Mouse (Mus musculus) midbrain, postnatal 0 days (tissue): ENCODE data around the gene Primpol. TPM values are rescaled to one million over a fixed set of nuclear protein-coding genes. Genes with fewer than 3 reads are reported as not detected.

Experiments used
- ATAC-seq: fragments of 200-750 bp; cut with Nextera tagmentation; 2 replicates; pipeline ENCODE4 v1.8.0; 2017; ENCODE audit warnings: moderate number of reproducible peaks, mild to moderate bottlenecking, moderate TSS enrichment, moderate library complexity; ENCODE audit not compliant: low FRiP score
- DNase-seq: peaks from one replicate; pipeline ENCODE4 v3.0.0-alpha.2; 2015; ENCODE audit warnings: low spot score
- H3K27ac ChIP-seq: fragments of 300-500 bp; sonication (generic); 2 replicates; pipeline ENCODE4 v1.5.1; 2014; ENCODE audit warnings: low read depth, mild to moderate bottlenecking, low read length, mixed read lengths
- H3K27me3 ChIP-seq: fragments of 300-500 bp; sonication (generic); 2 replicates; pipeline ENCODE4 v1.6.1; 2014; ENCODE audit warnings: low read length, control low read depth, mixed read lengths; ENCODE audit not compliant: insufficient read depth
- H3K36me3 ChIP-seq: fragments of 300-500 bp; sonication (generic); 2 replicates; pipeline ENCODE4 v1.6.1; 2014; ENCODE audit warnings: low read length, control low read depth, mixed read lengths; ENCODE audit not compliant: insufficient read depth
- H3K4me1 ChIP-seq: fragments of 300-500 bp; sonication (generic); 2 replicates; pipeline ENCODE4 v1.6.1; 2014; ENCODE audit warnings: mild to moderate bottlenecking, control low read depth, antibody characterized with exemption, low read length, mixed read lengths; ENCODE audit not compliant: insufficient read depth
- H3K4me2 ChIP-seq: fragments of 300-500 bp; sonication (generic); 2 replicates; pipeline ENCODE4 v1.6.1; 2014; ENCODE audit warnings: low read depth, mild to moderate bottlenecking, low read length, mixed read lengths; ENCODE audit not compliant: poor library complexity, severe bottlenecking
- H3K4me3 ChIP-seq: fragments of 300-500 bp; sonication (generic); 2 replicates; pipeline ENCODE4 v1.5.1; 2014; ENCODE audit warnings: low read depth, mild to moderate bottlenecking, low read length, moderate library complexity
- H3K9ac ChIP-seq: fragments of 300-500 bp; sonication (generic); replicated peaks from 2 replicates; pipeline ENCODE4 v1.6.1; 2014; ENCODE audit warnings: mild to moderate bottlenecking, low read length, moderate library complexity, mixed read lengths; ENCODE audit not compliant: poor library complexity, severe bottlenecking
- H3K9me3 ChIP-seq: fragments of 300-500 bp; sonication (generic); 2 replicates; pipeline ENCODE4 v1.6.1; 2016; ENCODE audit warnings: low read length, control low read depth
- CTCF ChIP-seq: IDR thresholded peaks from 2 replicates; pipeline ENCODE4 v1.5.1; 2016; ENCODE audit warnings: antibody characterized with exemption, mild to moderate bottlenecking
- WGBS: fragments of 180-500 bp; shearing (Covaris S2); extraction: QIAGEN DNeasy Blood & Tissue Kit; methylation state at CpG from one replicate; pipeline ENCODE4 v1.1.7; 2014; 5-methylcytosine and 5-hydroxymethylcytosine counted together
- polyA plus RNA-seq: library from polyadenylated mRNA; unstranded; fragments of >200 nt; fragmentation: Nextera tagmentation; extraction: Ambion mirVana; gene quantifications from 2 replicates; pipeline ENCODE4 v1.2.1, GENCODE M21; 2015
- total RNA-seq: library from RNA; depleted of rRNA; stranded (reverse); fragments of >200 nt; gene quantifications from 2 replicates; pipeline ENCODE4 v1.2.3, GENCODE M21; 2014; rRNA removed

Gene Primpol
- total RNA-seq (4.7 and 5.4 TPM in 2 replicates), polyA plus RNA-seq (3.9 and 4.6 TPM in 2 replicates)

DNA sequence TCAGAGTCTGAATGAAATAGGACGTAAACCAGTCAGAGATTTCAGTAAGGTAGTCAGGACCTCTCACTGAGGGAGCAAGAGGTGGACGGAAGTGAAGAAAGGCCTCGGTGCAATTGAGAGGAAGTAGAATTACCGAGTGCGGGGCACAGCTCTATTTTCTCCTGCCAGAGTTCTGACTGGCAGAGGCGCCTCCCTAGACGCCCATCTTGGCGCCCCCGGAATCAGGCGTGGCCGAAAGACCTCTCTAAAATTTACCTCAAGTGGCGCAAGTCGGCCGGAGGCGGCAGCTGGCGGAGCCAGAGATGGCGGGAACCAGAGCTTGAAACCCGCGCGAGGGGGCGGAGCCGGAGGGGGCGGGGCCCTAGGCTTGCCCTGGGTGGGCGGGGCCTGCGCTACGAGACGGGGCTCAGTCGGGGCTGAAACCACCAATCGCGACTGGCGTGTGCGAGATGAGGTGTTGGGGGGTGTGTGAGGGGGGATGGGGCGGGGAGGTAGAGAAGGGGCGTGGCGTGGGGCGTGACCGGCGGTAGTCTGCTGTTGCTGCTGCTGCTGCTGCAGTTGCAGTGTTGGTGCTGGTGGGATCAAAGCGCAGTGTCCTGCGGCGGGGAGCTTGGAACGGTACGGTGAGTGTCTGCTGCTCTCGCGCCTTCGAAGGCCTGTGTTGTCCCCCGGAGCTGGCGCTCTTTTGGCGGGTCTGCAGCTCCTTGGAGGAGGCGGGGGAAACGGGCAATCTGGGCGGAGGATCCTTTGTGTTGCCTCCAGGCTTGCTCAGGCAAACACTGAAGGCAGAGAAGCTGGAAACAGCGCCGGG lies at the start of gene Primpol, which contains the start of gene Casp3:
Gene Primpol (minus strand): TSS at position 334 of the 811 bp plus-strand sequence.
Gene Casp3 (plus strand): TSS at position 413 of the 811 bp plus-strand sequence.
- Histone ChIP-seq H3K27me3 (no peaks in the 10 kb centered on the region), H3K4me2 (peak within 1 kb of the TSS; percentile 87), H3K36me3 (no peaks in the 10 kb centered on the region), H3K27ac (peak within 1 kb of the TSS; percentile 91), H3K4me3 (peak within 1 kb of the TSS; percentile 84), H3K4me1 (peaks cover 13% of the 10 kb centered on the region), H3K9ac (peak within 1 kb of the TSS; percentile 99), H3K9me3 (no peaks in the 10 kb centered on the region)
- no peak; the same call in 1 of the 2 replicates for TF ChIP-seq CTCF
- 1% methylated on average over 50 of the region's 54 CpGs for WGBS
- peak; percentile 97 for DNase-seq
- peak; percentile 98 for ATAC-seq

DNA sequence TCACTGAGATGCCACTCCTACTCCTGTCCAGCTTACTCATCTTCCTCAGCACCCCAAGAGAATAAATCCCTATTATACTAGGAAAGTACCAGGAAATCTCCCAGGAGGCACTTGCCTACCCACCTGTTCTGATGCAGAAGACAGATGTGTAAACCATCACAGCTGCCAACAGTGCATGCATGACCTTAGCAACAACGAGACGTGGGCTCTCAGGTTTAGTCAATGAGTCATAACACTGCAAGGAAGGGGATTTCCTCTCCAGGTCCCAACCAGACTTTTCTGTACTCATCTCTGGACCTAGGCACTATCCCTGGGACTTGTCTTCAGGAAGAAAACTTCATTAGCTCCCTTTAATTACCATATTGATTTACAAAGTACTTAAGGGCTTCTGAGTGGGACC lies 38.9 kb upstream of the Primpol start:
- ATAC-seq (no peak), DNase-seq (no peak)
- no peak overlapping the region for H3K4me2 ChIP-seq
- no peak for TF ChIP-seq CTCF
- H3K9me3 ChIP-seq, result no peaks in the 10 kb centered on the region
- no peaks in the 10 kb centered on the region for H3K4me1 ChIP-seq
- H3K27me3 ChIP-seq, result no peaks in the 10 kb centered on the region
- H3K4me3 ChIP-seq, result no peak overlapping the region
- H3K27ac ChIP-seq, result no peak overlapping the region
- 86% methylated on average over 2 of the region's 2 CpGs for WGBS
- no peaks in the 10 kb centered on the region for H3K36me3 ChIP-seq
- no peak overlapping the region for H3K9ac ChIP-seq

DNA sequence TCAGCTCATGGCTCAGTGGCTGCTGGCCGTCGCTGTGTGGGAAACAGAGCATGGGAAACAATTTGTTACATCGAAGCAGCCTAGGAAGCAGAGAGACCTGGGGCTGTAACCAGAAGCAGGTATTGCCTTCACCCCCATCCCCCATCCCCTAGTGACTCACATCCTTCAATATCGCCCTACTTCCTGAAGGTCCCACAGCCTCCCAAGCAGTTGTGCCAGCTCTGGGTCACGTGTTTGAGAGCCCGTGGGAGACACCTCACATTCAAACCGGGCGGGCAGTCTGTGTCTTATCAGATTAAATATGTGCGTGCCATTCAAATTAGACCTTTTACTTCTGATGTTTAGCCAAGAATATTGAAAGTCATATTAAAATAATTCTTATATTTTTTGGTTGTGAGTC lies 34.9 kb upstream of the Primpol start:
- H3K4me2 ChIP-seq, result no peak overlapping the region
- H3K4me1 ChIP-seq, result no peaks in the 10 kb centered on the region
- H3K9me3 ChIP-seq, result no peaks in the 10 kb centered on the region
- H3K9ac ChIP-seq, result no peak overlapping the region
- no peaks in the 10 kb centered on the region for H3K36me3 ChIP-seq
- TF ChIP-seq CTCF, result no peak
- whole genome bisulfite sequencing, result 72% methylated on average over 9 of the region's 9 CpGs
- no peak for ATAC-seq
- no peak overlapping the region for H3K4me3 ChIP-seq
- DNase-seq, result peak; percentile 4
- no peak overlapping the region for H3K27ac ChIP-seq
- H3K27me3 ChIP-seq, result no peaks in the 10 kb centered on the region

DNA sequence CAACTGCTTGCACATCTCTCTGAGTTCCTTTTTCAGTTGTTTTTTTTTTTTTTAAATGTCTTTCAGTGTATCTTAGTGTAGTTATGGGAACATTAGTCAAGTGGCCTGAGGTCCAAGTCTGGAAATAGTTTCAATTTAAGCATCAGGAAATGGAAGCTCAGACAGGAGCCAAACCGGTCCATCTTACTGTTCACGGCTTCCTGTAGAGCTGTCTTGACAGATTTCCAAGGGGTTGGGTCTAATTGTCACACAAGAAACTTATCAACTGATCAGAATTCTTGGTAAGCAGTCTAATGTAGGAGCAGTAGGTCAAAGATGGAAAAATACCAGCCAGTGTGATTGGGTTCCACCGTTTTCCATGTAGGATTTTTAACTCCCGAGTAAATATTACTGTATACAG lies 31.4 kb upstream of the Primpol start:
- Histone ChIP-seq H3K9me3 (no peaks in the 10 kb centered on the region), H3K4me2 (no peak overlapping the region), H3K4me3 (no peak overlapping the region), H3K36me3 (no peaks in the 10 kb centered on the region), H3K27ac (no peak overlapping the region), H3K4me1 (no peaks in the 10 kb centered on the region), H3K9ac (no peak overlapping the region), H3K27me3 (no peaks in the 10 kb centered on the region)
- TF ChIP-seq CTCF, result no peak
- 94% methylated on average over 4 of the region's 4 CpGs for WGBS
- DNase-seq, result no peak
- ATAC-seq, result no peak

DNA sequence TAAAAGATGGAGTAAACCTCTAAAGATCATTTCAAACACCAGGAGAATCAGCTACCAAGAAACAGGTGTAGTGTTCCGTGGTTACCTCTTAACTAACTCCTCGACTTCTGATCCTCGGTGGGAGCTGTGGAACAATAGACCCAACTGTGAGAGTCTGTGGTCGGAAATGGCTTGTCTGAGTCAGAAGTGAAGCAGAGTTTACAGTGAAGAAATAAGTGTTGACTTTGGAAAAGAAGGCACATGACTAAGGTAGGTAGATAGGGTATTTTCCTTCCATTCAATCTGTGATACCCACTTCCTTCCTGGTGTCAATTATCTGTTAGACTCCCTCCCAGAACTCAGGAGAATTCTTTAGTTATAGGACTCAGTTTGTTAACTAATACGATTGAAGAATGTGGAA lies 24.3 kb upstream of the Primpol start:
- H3K9me3 ChIP-seq, result no peaks in the 10 kb centered on the region
- no peak for DNase-seq
- no peaks in the 10 kb centered on the region for H3K4me1 ChIP-seq
- no peak overlapping the region for H3K9ac ChIP-seq
- TF ChIP-seq CTCF, result no peak
- H3K27ac ChIP-seq, result no peak overlapping the region
- no peak for ATAC-seq
- no peaks in the 10 kb centered on the region for H3K27me3 ChIP-seq
- H3K36me3 ChIP-seq, result peaks cover 15% of the 10 kb centered on the region
- 93% methylated on average over 5 of the region's 5 CpGs for WGBS
- no peak overlapping the region for H3K4me2 ChIP-seq
- no peak overlapping the region for H3K4me3 ChIP-seq

DNA sequence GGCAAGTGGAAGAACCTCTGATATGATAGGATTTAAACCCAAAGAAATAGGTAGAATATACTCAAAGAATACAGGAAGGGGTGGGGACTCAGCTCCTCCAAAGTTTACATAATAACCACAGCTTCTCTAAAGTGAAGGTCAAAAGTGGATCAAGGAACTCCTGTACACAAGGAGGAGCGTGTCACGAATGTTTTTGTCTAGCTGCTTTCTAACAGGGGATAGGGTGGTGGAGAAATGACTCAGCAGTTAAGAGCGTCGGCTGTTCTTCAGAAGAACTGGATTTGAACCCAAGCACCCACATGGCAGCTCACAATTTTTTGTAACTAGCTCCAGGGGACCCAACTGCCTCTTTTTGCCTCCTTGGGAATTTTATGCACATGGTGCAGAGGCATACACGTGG lies 22.8 kb upstream of the Primpol start:
- Histone ChIP-seq H3K27me3 (no peaks in the 10 kb centered on the region), H3K36me3 (peaks cover 27% of the 10 kb centered on the region), H3K4me3 (no peak overlapping the region), H3K9me3 (no peaks in the 10 kb centered on the region), H3K9ac (no peak overlapping the region), H3K4me1 (no peaks in the 10 kb centered on the region), H3K4me2 (no peak overlapping the region), H3K27ac (no peak overlapping the region)
- DNase-seq (no peak), ATAC-seq (no peak)
- WGBS, result 87% methylated on average over 5 of the region's 5 CpGs
- TF ChIP-seq CTCF, result no peak
